Mouse (Mus musculus) forebrain, embryonic 11.5 days (tissue): ENCODE results near the gene Ric8b. TPM values are rescaled to one million over a fixed set of nuclear protein-coding genes. Genes with fewer than 3 reads are reported as not detected.
A peak's percentile ranks its signal among the peaks of the same experiment; 100 is the strongest.

Source experiments
- ATAC-seq: fragments of 200-750 bp; cut with Nextera tagmentation; replicated peaks from 2 replicates; pipeline ENCODE4 v1.8.0; 2017; ENCODE audit warnings: moderate TSS enrichment; ENCODE audit not compliant: low FRiP score
- DNase-seq: peaks from one replicate; pipeline ENCODE4 v3.0.0-alpha.2; 2017; ENCODE audit warnings: low spot score
- H3K27ac ChIP-seq: fragments of 300-500 bp; sonication (generic); 2 replicates; pipeline ENCODE4 v1.5.1; 2014; ENCODE audit warnings: low read depth, low read length
- H3K27me3 ChIP-seq: fragments of 300-500 bp; sonication (generic); 2 replicates; pipeline ENCODE4 v1.6.1; 2014; ENCODE audit warnings: mild to moderate bottlenecking, low read length, mixed read lengths; ENCODE audit not compliant: control insufficient read depth, insufficient read depth
- H3K36me3 ChIP-seq: fragments of 300-500 bp; sonication (generic); 2 replicates; pipeline ENCODE4 v1.6.1; 2014; ENCODE audit warnings: mild to moderate bottlenecking, low read length, moderate library complexity, mixed read lengths; ENCODE audit not compliant: control insufficient read depth, insufficient read depth
- H3K4me1 ChIP-seq: fragments of 300-500 bp; sonication (generic); replicated peaks from 2 replicates; pipeline ENCODE4 v1.6.1; 2014; ENCODE audit warnings: low read length, mixed read lengths; ENCODE audit not compliant: control insufficient read depth, insufficient read depth
- H3K4me2 ChIP-seq: fragments of 300-500 bp; sonication (generic); 2 replicates; pipeline ENCODE4 v1.6.1; 2014; ENCODE audit warnings: low read depth, mild to moderate bottlenecking, low read length, moderate library complexity, mixed read lengths; ENCODE audit not compliant: severe bottlenecking
- H3K4me3 ChIP-seq: fragments of 300-500 bp; sonication (generic); 2 replicates; pipeline ENCODE4 v1.5.1; 2014; ENCODE audit warnings: low read depth, low read length
- H3K9ac ChIP-seq: fragments of 300-500 bp; sonication (generic); 2 replicates; pipeline ENCODE4 v1.6.1; 2014; ENCODE audit warnings: low read length
- H3K9me3 ChIP-seq: fragments of 300-500 bp; sonication (generic); 2 replicates; pipeline ENCODE4 v1.6.1; 2016; ENCODE audit warnings: low read length, mixed read lengths; ENCODE audit not compliant: control insufficient read depth
- WGBS: fragments of 180-500 bp; shearing (Covaris S2); extraction: QIAGEN DNeasy Blood & Tissue Kit; methylation state at CpG from one replicate; pipeline ENCODE4 v1.1.7; 2014; 5-methylcytosine and 5-hydroxymethylcytosine counted together
- polyA plus RNA-seq: library from polyadenylated mRNA; unstranded; fragments of >200 nt; fragmentation: Nextera tagmentation; extraction: Ambion mirVana; gene quantifications from 2 replicates; pipeline ENCODE4 v1.2.1, GENCODE M21; 2014

Ric8b gene
- polyA plus RNA-seq, 1 experiment from 2014 or later = 22.4 TPM

GRCm38 (mm10) chr10:85038147-85038546 is 120.7 kb downstream of the Ric8b start:
- no peak overlapping the region for H3K4me3 ChIP-seq
- H3K9me3 ChIP-seq = no peaks in the 10 kb centered on the region
- no peak overlapping the region for H3K9ac ChIP-seq
- H3K4me1 ChIP-seq = no peaks in the 10 kb centered on the region; the same call in 1 of the 2 replicates
- no peaks in the 10 kb centered on the region for H3K27me3 ChIP-seq
- H3K36me3 ChIP-seq = no peaks in the 10 kb centered on the region
- no peak for DNase-seq
- H3K27ac ChIP-seq = no peak overlapping the region
- H3K4me2 ChIP-seq = no peak overlapping the region
- 64% methylated on average over 10 of the region's 10 CpGs for WGBS
- ATAC-seq = no peak

GRCm38 (mm10) chr10:85038852-85039251 is 121.4 kb downstream of the Ric8b start:
- H3K27ac ChIP-seq = no peak overlapping the region
- H3K4me1 ChIP-seq = no peaks in the 10 kb centered on the region; the same call in 1 of the 2 replicates
- H3K27me3 ChIP-seq = no peaks in the 10 kb centered on the region; the same call in 1 of the 2 replicates
- H3K4me3 ChIP-seq = no peak overlapping the region
- ATAC-seq = no peak
- DNase-seq = peak; percentile 41
- 89% methylated on average over 5 of the region's 5 CpGs for WGBS
- H3K4me2 ChIP-seq = no peak overlapping the region
- H3K36me3 ChIP-seq = no peaks in the 10 kb centered on the region
- no peaks in the 10 kb centered on the region for H3K9me3 ChIP-seq
- H3K9ac ChIP-seq = no peak overlapping the region

DNA sequence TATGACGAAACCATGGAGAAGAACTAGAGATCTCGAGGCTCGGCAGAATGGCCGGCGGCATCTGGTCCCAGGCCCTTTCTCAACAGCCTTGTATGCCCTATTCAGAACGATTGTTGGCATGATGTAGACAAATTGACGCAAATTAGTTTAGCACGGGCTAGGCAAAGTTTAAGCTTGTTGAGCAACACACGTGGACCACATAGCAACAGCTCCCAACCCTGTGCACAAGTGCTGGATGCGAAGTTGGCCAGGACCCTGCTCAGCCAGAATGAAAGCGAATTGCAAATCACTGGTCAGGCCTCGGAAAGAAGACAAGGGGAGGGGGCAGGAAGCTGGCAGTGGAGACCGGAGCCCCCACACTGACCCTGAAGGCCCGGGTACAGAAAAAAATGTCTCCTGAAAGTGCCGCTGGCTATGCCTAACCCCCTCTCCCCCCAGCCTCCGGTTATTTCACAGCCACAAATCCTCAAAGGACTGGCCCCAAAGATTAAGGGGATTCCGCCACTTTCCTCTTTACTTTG is 126.8 kb downstream of the Ric8b start:
- no peak overlapping the region for H3K27ac ChIP-seq
- peak overlapping the region; percentile 13; the same call in 1 of the 2 replicates for H3K4me3 ChIP-seq
- 5% methylated on average over 17 of the region's 17 CpGs for WGBS
- DNase-seq = peak; percentile 63
- ATAC-seq = peak; percentile 47
- no peaks in the 10 kb centered on the region for H3K36me3 ChIP-seq
- no peaks in the 10 kb centered on the region for H3K9me3 ChIP-seq
- peak overlapping the region; percentile 47 for H3K4me2 ChIP-seq
- H3K27me3 ChIP-seq = peaks cover 6% of the 10 kb centered on the region; the same call in 1 of the 2 replicates
- peaks cover 8% of the 10 kb centered on the region; the same call in 1 of the 2 replicates for H3K4me1 ChIP-seq
- H3K9ac ChIP-seq = peak overlapping the region; percentile 37

- WGBS = 7% methylated on average over 24 of the region's 24 CpGs
- Histone ChIP-seq H3K9ac (peak overlapping the region; percentile 37), H3K27me3 (peaks cover 6% of the 10 kb centered on the region; the same call in 1 of the 2 replicates), H3K4me3 (peak overlapping the region; percentile 13; the same call in 1 of the 2 replicates), H3K27ac (no peak overlapping the region), H3K9me3 (no peaks in the 10 kb centered on the region), H3K4me2 (peak overlapping the region; percentile 47), H3K36me3 (no peaks in the 10 kb centered on the region), H3K4me1 (peaks cover 8% of the 10 kb centered on the region; the same call in 1 of the 2 replicates)
- ATAC-seq (0 out of 2 replicates have a peak, but pooled peaks have one; percentile 37), DNase-seq (peak; percentile 74)
Measured at GRCm38 (mm10) chr10:85044732-85045720, 127.6 kb downstream of the Ric8b start.

- DNase-seq = no peak
- H3K27me3 ChIP-seq = peaks cover 6% of the 10 kb centered on the region; the same call in 1 of the 2 replicates
- ATAC-seq = no peak
- no peaks in the 10 kb centered on the region for H3K36me3 ChIP-seq
- H3K9ac ChIP-seq = no peak overlapping the region
- no peak overlapping the region for H3K27ac ChIP-seq
- H3K9me3 ChIP-seq = no peaks in the 10 kb centered on the region
- no peak overlapping the region for H3K4me3 ChIP-seq
- WGBS = 31% methylated on average over 5 of the region's 5 CpGs
- H3K4me1 ChIP-seq = peaks cover 8% of the 10 kb centered on the region; the same call in 1 of the 2 replicates
- H3K4me2 ChIP-seq = no peak overlapping the region
Measured at GRCm38 (mm10) chr10:85046585-85046984, 129.2 kb downstream of the Ric8b start.

DNA sequence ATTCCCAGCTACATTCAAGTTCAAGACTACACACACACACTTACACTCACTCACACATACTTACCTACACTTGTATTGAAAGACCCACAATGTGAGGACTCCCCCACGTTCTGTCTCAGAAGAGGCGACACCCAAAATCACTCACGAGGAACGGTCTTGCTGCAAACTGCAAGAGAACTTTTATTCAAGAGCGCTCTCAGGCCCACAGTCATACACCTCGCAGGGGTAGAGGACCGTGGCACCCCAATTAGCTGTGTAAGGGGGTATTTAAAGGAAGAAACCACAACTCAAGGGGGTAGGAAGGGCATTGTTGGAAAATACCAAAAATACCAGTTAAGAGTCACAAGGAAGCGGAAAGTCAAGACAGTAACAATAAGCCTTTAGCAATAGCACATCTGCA is 130.6 kb downstream of the Ric8b start:
- 96% methylated on average over 8 of the region's 8 CpGs for WGBS
- Histone ChIP-seq H3K9ac (no peak overlapping the region), H3K27me3 (peaks cover 6% of the 10 kb centered on the region; the same call in 1 of the 2 replicates), H3K9me3 (no peaks in the 10 kb centered on the region), H3K36me3 (no peaks in the 10 kb centered on the region), H3K4me2 (no peak overlapping the region), H3K4me1 (peaks cover 8% of the 10 kb centered on the region; the same call in 1 of the 2 replicates), H3K27ac (no peak overlapping the region), H3K4me3 (no peak overlapping the region)
- DNase-seq = no peak
- no peak for ATAC-seq

DNA sequence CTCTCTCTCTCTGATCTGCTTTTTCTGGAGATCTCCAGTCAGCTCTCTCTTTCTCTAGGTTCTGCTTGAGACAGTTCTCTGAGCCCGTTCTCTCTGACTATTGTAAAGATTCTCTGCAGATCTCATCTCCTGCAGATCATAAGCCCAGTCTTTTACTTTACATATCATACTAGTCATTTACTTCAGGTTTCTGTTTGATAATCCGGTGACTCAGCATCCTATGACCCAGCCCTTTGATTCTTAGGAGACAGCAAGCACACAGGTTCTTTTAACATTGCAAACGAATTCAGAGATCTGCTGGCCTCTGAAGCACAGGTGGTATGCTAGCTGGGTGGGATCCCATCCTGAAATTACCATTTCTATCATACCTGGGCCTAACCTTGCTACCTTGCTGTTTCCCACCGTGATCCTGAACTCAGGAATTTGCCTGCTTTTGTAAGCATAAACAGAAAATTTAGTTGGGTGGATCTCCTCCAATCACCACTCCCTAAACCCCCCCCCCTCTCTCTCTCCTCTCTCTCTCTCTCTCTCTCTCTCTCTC is 133.3 kb downstream of the Ric8b start:
- ATAC-seq (no peak), DNase-seq (no peak)
- H3K27ac ChIP-seq = no peak overlapping the region
- H3K27me3 ChIP-seq = peaks cover 3% of the 10 kb centered on the region; the same call in 1 of the 2 replicates
- H3K4me1 ChIP-seq = no peaks in the 10 kb centered on the region
- no peak overlapping the region for H3K4me3 ChIP-seq
- 58% methylated on average over 4 of the region's 4 CpGs for WGBS
- H3K4me2 ChIP-seq = no peak overlapping the region
- no peak overlapping the region for H3K9ac ChIP-seq
- H3K36me3 ChIP-seq = no peaks in the 10 kb centered on the region
- H3K9me3 ChIP-seq = no peaks in the 10 kb centered on the region

DNA sequence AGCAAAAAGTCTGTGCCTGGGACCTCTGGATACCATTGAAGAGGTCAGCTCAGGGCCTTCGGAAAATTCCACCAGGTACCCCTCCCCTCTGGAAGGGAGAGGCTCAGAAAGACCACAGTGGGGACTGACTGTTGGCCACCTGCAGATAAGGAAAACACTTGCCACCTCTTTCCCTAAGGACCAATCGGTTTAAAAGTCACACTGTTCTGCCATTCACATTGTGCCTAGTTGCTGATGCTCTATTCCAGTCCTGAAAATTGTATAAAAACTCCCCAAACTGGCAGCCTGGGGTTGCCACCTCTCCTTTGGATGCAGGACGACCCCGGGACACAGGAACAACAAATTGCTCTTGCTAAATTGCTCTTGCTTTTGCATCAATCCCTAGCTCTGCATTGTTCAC is 135.0 kb downstream of the Ric8b start:
- H3K27me3 ChIP-seq = no peaks in the 10 kb centered on the region; the same call in 1 of the 2 replicates
- no peaks in the 10 kb centered on the region for H3K4me1 ChIP-seq
- no peak overlapping the region for H3K4me2 ChIP-seq
- ATAC-seq (no peak), DNase-seq (no peak)
- H3K9ac ChIP-seq = no peak overlapping the region
- H3K36me3 ChIP-seq = no peaks in the 10 kb centered on the region
- H3K4me3 ChIP-seq = no peak overlapping the region
- H3K9me3 ChIP-seq = no peaks in the 10 kb centered on the region
- WGBS = 43% methylated on average over 4 of the region's 4 CpGs
- H3K27ac ChIP-seq = no peak overlapping the region
